9 mouse cellular contexts compared by ENCODE assay signal in the genomic region with DNA sequence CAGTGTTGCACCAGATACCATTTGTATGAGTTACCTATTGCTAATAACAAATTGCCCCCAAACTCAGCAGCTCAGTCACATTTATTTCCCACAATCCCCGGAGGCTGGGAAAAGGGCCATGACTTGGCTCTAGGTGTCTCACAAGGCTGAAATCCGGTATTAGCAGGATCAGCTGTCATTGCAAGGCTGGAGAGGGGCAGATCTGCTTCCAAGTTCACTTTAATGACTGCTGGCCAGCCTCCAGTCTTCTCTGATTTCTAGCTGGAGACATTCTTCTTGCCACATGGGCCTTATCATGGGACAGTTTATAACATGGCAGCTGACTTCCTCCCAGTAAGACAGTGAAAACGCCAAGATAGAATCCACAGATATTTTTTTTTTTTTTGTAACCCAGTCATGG.
DNase-seq lines count a peak whose midpoint lies in the region; TF ChIP-seq lines count a peak whose summit lies in the region.
"Had no signal": no experiment of that assay in that cellular context is flagged by ENCODE, and none has a peak within 500 bp of the region (broad histone marks: within the 10 kb centered on the region; RNA-seq: fewer than 3 reads in every experiment).

No protein-coding gene starts in this region.

- 28% methylated on average over 3 of the region's 3 CpGs for WGBS in heart, adult 2 months
- 47% methylated on average over 3 of the region's 3 CpGs for WGBS in heart, embryonic 10.5 days
- WGBS in kidney, adult 2 months: 20% methylated on average over 3 of the region's 3 CpGs

- H3K9ac ChIP-seq in heart, adult 2 months (ENCODE audit: low read depth, low read length): no peak overlapping the region
- H3K9ac ChIP-seq: neural tube, embryonic 15.5 days had no signal

- H3K9me3 ChIP-seq in heart, embryonic 10.5 days: no peaks in the 10 kb centered on the region
- H3K9me3 ChIP-seq: neural tube, embryonic 15.5 days had no signal

- H3K27me3 ChIP-seq in heart, adult 2 months (ENCODE audit: control insufficient read depth, insufficient read depth, low read length): no peaks in the 10 kb centered on the region
- no peaks in the 10 kb centered on the region for H3K27me3 ChIP-seq in heart, embryonic 10.5 days (ENCODE audit: insufficient read depth, poor library complexity, severe bottlenecking)
- no peaks in the 10 kb centered on the region for H3K27me3 ChIP-seq in kidney, adult 2 months (replicated peaks; ENCODE audit: control insufficient read depth, insufficient read depth, low read length)
- H3K27me3 ChIP-seq: neural tube, embryonic 15.5 days had no signal

- no peak overlapping the region for H3K27ac ChIP-seq in heart, adult 2 months
- H3K27ac ChIP-seq in heart, embryonic 10.5 days: no peak overlapping the region
- peak overlapping the region; percentile 62 for H3K27ac ChIP-seq in embryonic fibroblast, embryonic 13.5 days (ENCODE audit: insufficient read depth, low read length)
- H3K27ac ChIP-seq in kidney, adult 2 months (ENCODE audit: insufficient read depth, low read depth, low read length): peak overlapping the region; percentile 46; the same call in 1 of the 2 replicates
- H3K27ac ChIP-seq: neural tube, embryonic 15.5 days had no signal

- no peak for TF ChIP-seq CTCF in heart, adult 2 months (IDR thresholded peaks at IDR 0.05)
- no peak for TF ChIP-seq CTCF in embryonic fibroblast, embryonic 13.5 days (IDR thresholded peaks at IDR 0.05; ENCODE audit: borderline replicate concordance, insufficient read depth, low read length)
- no peak for TF ChIP-seq CTCF in kidney, adult 2 months (conservative IDR thresholded peaks at IDR 0.05; ENCODE audit: insufficient read depth, insufficient read length, low read depth, low read length)

- no peak overlapping the region for H3K4me3 ChIP-seq in heart, adult 2 months
- H3K4me3 ChIP-seq in heart, embryonic 10.5 days: no peak overlapping the region
- H3K4me3 ChIP-seq in embryonic fibroblast, embryonic 13.5 days (ENCODE audit: insufficient read depth, low read length): no peak overlapping the region
- H3K4me3 ChIP-seq in kidney, adult 2 months (ENCODE audit: insufficient read depth, low read depth, low read length): no peak overlapping the region
- H3K4me3 ChIP-seq: neural tube, embryonic 15.5 days had no signal

- intact Hi-C loops in heart, adult 2 months (cut with DNase I): no loop called here
- intact Hi-C loops in left cerebral cortex, postnatal 36 days (cut with DNase I): no loop called here

- no peak for TF ChIP-seq EP300 in heart, adult 2 months (IDR thresholded peaks at IDR 0.05; ENCODE audit: insufficient read depth, low read depth, low read length)

- peak; percentile 37 to 40 for DNase-seq in heart, adult 2 months
- no peak for DNase-seq in heart, embryonic 10.5 days (ENCODE audit: low spot score)
- peak; percentile 75 for DNase-seq in kidney, adult 2 months
- peak; percentile 89 for DNase-seq in lung, postnatal 36 days
- DNase-seq in thymus, postnatal 14 days: no peak
- no peak for DNase-seq in left cerebral cortex, postnatal 36 days (ENCODE audit: low spot score in 2 of 2)
- DNase-seq in frontal cortex, adult 2 months (ENCODE audit: extremely low spot score in 1 of 2, low spot score in 1 of 2): no peak

- no peaks in the 10 kb centered on the region for H3K36me3 ChIP-seq in heart, adult 2 months (ENCODE audit: control insufficient read depth, insufficient read depth, low read length)
- H3K36me3 ChIP-seq in heart, embryonic 10.5 days: no peaks in the 10 kb centered on the region
- H3K36me3 ChIP-seq in kidney, adult 2 months (ENCODE audit: control insufficient read depth, insufficient read depth, low read length): no peaks in the 10 kb centered on the region
- H3K36me3 ChIP-seq: neural tube, embryonic 15.5 days had no signal

- no peaks in the 10 kb centered on the region for H3K79me2 ChIP-seq in heart, adult 2 months (replicated peaks; ENCODE audit: control insufficient read depth, insufficient read depth, low read length)

- no peak for TF ChIP-seq POLR2A in heart, adult 2 months (IDR thresholded peaks at IDR 0.05; ENCODE audit: insufficient read depth, low read depth, low read length)
- no peak for TF ChIP-seq POLR2A in embryonic fibroblast, embryonic 13.5 days (IDR thresholded peaks at IDR 0.05; ENCODE audit: low read depth, low read length)
- TF ChIP-seq POLR2A in kidney, adult 2 months (IDR thresholded peaks at IDR 0.05; ENCODE audit: low read depth, low read length): no peak

- H3K4me1 ChIP-seq in heart, adult 2 months (ENCODE audit: control insufficient read depth, insufficient read depth, low read length): no peaks in the 10 kb centered on the region; the same call in 1 of the 2 replicates
- H3K4me1 ChIP-seq in heart, embryonic 10.5 days: no peaks in the 10 kb centered on the region
- H3K4me1 ChIP-seq in embryonic fibroblast, embryonic 13.5 days (ENCODE audit: control insufficient read depth, insufficient read depth, low read length): peaks cover 2% of the 10 kb centered on the region; the same call in 1 of the 2 replicates
- no peaks in the 10 kb centered on the region for H3K4me1 ChIP-seq in kidney, adult 2 months (ENCODE audit: control insufficient read depth, insufficient read depth, low read length)

Comparison
In these comparisons a context has a peak if more than half of its experiments do, and no peak if none do; other contexts are left out.
1. DNase-seq: peak in heart, adult 2 months (2 of 2), kidney, adult 2 months (single experiment) and lung, postnatal 36 days (single experiment); none in heart, embryonic 10.5 days (single experiment), thymus, postnatal 14 days (single experiment), left cerebral cortex, postnatal 36 days (0 of 2) and frontal cortex, adult 2 months (0 of 2).
2. H3K27ac ChIP-seq: peak in embryonic fibroblast, embryonic 13.5 days (single experiment) and kidney, adult 2 months (single experiment); none in heart, adult 2 months (single experiment) and heart, embryonic 10.5 days (single experiment).